Mouse (Mus musculus) bone marrow macrophage, adult 2 months (primary cell): Measurements from ENCODE around the gene Prdm4. TPM values are rescaled to one million over a fixed set of nuclear protein-coding genes. Genes with fewer than 3 reads are reported as not detected.

Experiments used
- H3K27ac ChIP-seq: 2 replicates; pipeline ENCODE4 v1.5.1; 2012; ENCODE audit warnings: low read depth, low read length; ENCODE audit not compliant: insufficient read depth
- H3K4me1 ChIP-seq: 2 replicates; pipeline ENCODE4 v1.6.1; 2012; ENCODE audit warnings: low read length; ENCODE audit not compliant: control insufficient read depth, insufficient read depth
- H3K4me3 ChIP-seq: 2 replicates; pipeline ENCODE4 v1.5.1; 2012; ENCODE audit warnings: mild to moderate bottlenecking, low read length, moderate library complexity; ENCODE audit not compliant: insufficient read depth
- CTCF ChIP-seq: IDR thresholded peaks from 2 replicates; pipeline ENCODE4 v1.5.1; 2012; ENCODE audit warnings: low read depth, mild to moderate bottlenecking, low read length, moderate library complexity
- POLR2A ChIP-seq: IDR thresholded peaks from 2 replicates; pipeline ENCODE4 v1.6.1; 2012; ENCODE audit warnings: mild to moderate bottlenecking, low read depth, low read length, borderline replicate concordance
- polyA plus RNA-seq: library from polyadenylated mRNA; stranded (reverse); fragments of >200 nt; gene quantifications from 2 replicates; pipeline ENCODE4 v1.2.4, GENCODE M21; 2012; ENCODE audit not compliant: missing spikeins, insufficient read depth, insufficient read length

Prdm4 gene
- polyA plus RNA-seq, 1 experiment, result 14.2 TPM

GRCm38 (mm10) chr10:85872479-85872773, 44.5 kb downstream of the Prdm4 start:
- Histone ChIP-seq H3K4me1 (peaks cover 23% of the 10 kb centered on the region), H3K27ac (no peak overlapping the region), H3K4me3 (peak overlapping the region; percentile 80)
- TF ChIP-seq CTCF, result no peak
- no peak for TF ChIP-seq POLR2A

- peak overlapping the region; percentile 3 for H3K27ac ChIP-seq
- no peak for TF ChIP-seq CTCF
- TF ChIP-seq POLR2A, result no peak
- H3K4me1 ChIP-seq, result peaks cover 23% of the 10 kb centered on the region
- H3K4me3 ChIP-seq, result peak overlapping the region; percentile 80
Measured at GRCm38 (mm10) chr10:85871698-85872478, 45.1 kb downstream of the Prdm4 start.

GRCm38 (mm10) chr10:85846105-85846862, 70.7 kb downstream of the Prdm4 start:
- Histone ChIP-seq H3K4me3 (no peak overlapping the region), H3K4me1 (no peaks in the 10 kb centered on the region), H3K27ac (no peak overlapping the region)
- TF ChIP-seq CTCF (no peak), POLR2A (no peak)

Other genes with a start within 250 kb of the Prdm4 start
- gene Pwp1, start 87.6 kb downstream of the Prdm4 start, polyA plus RNA-seq, result 14.9 and 15.2 TPM in 2 replicates
- not detected in 2 replicates for gene Ascl4, start 10.5 kb upstream of the Prdm4 start, polyA plus RNA-seq
- gene Rtcb, start 40.7 kb upstream of the Prdm4 start, polyA plus RNA-seq, result 65.4 and 73.0 TPM in 2 replicates
- gene Bpifc, start 94.8 kb upstream of the Prdm4 start, polyA plus RNA-seq, result 0.64 TPM in 1 of 2 replicates, not detected in the other
- gene Fbxo7, start 104.8 kb upstream of the Prdm4 start, polyA plus RNA-seq, result 22.8 and 28.3 TPM in 2 replicates